Mouse (Mus musculus): ENCODE measurements around the gene 1700042G07Rik. TPM values are rescaled to one million over a fixed set of nuclear protein-coding genes. Genes with fewer than 3 reads are reported as not detected.

Gene 1700042G07Rik
- not detected in 2 replicates for polyA plus RNA-seq (2012; ENCODE audit: low replicate concordance)

DNA sequence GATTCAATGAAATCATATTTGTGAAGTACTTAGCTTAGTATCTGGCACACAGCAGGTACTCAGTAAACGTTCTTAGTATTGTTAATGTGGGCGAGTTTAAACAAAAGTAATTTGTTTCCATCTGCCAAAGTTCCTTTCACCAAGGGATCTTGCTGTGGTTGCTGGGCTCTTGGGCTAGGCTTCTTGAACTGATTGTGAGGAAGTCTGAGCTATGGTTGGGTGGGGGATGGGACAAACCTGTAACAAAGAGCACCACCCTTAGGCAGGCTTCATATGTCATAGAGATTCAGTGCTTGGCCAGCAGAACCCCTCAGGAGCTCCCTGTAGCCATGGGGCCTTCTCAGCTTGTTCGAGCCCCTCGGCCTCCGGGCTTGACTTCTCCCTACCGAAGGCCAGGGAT, at the start of gene 1700042G07Rik, which contains the start of gene Gm49337:
TSS of gene 1700042G07Rik (plus strand) at position 301 of the 400 bp plus-strand sequence.
TSS of gene Gm49337 (plus strand) at position 313 of the 400 bp plus-strand sequence.

DNA sequence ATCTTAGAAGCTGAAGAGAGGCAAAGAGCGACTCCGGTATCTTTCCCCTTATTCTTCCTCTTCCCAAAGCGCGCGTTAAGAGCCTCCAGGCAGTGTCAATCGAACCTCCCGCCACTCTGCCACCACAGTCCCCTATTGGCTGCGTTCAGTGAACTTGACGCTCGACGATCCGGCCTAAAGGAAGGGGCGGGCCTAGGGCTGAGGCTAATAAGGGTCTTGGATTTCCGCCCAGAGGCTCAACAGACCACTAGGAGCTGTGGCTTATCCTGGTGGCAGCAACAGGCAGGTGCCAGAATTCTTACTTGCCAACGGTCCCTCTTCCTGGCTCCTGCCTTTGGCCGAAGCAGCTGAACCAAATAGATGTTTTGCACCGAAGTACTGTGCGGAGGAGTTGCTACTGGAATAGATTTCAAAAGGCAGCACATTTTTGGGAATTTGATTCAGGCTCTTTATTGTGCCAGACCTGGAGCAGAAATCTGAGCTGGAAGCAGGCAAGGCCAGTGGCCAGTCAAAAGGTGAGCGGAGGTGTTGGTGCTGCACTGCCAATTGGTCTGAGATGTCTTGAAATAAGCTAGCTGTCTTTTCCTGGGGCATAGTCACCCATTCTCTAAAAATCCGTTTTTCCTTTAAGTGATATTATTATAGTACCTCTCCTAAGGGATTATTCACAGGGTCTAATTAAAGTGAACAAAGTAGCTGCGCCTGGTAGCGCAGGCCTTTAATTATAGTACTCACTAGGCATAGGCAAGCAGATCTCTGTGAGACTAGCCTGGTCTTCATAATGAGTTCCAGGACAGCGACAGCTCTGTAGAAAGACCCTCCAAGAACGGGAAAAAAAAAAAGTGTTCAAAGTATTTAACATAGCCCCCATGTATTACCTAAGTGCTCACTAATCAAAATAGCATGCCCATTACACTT, 49.3 kb upstream of the 1700042G07Rik start, which contains the start of the genes Rad54l and Pomgnt1:
TSS of gene Rad54l (minus strand) at position 89 of the 918 bp plus-strand sequence.
TSS of gene Pomgnt1 (plus strand) at position 239 of the 918 bp plus-strand sequence.

DNA sequence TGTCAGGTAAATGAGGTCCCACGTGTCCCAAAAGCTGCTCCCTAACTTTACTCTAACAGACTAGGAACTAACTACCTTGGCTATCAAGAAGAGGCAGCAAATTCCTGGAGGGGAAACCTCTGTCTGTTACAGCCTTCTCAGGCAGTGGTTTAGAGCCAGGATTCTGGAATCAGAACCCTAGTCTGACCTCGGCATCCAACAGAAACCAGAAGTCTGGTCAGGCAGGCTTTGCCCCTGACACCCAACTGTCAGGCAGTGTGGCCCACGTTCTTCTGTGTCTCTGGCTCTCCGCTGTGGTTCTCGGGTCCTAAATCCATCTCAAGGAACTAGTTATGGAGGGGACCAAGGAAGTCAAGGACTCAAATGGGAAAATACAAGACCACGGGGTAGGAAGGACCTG, 21.9 kb upstream of the 1700042G07Rik start, which contains the start of gene Lurap1:
TSS of gene Lurap1 (minus strand) at position 101 of the 400 bp plus-strand sequence.

GRCm38 (mm10) chr4:116167404-116167803, 5.8 kb upstream of the 1700042G07Rik start, which contains the start of gene Tspan1:
Gene Tspan1, minus strand, starts transcription at chr4:116167601.

GRCm38 (mm10) chr4:116221140-116221851, 48.1 kb downstream of the 1700042G07Rik start, which contains the start of gene Pik3r3:
Gene Pik3r3, plus strand, starts transcription at chr4:116221618.

Other genes with a start within 250 kb of the 1700042G07Rik start
- gene Dmbx1, start 233.4 kb upstream of the 1700042G07Rik start, polyA plus RNA-seq (2012; ENCODE audit: low replicate concordance): not detected in 2 replicates
- 7.7 and 12.1 TPM in 2 replicates for gene Faah, start 155.4 kb upstream of the 1700042G07Rik start, polyA plus RNA-seq (2012; ENCODE audit: low replicate concordance)
- gene Nsun4, start 119.5 kb upstream of the 1700042G07Rik start, polyA plus RNA-seq (2012; ENCODE audit: low replicate concordance): 0.11 and 0.38 TPM in 2 replicates
- 12.3 and 45.2 TPM in 2 replicates for gene Uqcrh, start 98.3 kb upstream of the 1700042G07Rik start, polyA plus RNA-seq (2012; ENCODE audit: low replicate concordance)
- 30.1 and 62.6 TPM in 2 replicates for gene Lrrc41, start 98.1 kb upstream of the 1700042G07Rik start, polyA plus RNA-seq (2012; ENCODE audit: low replicate concordance)
- 0.79 and 1.8 TPM in 2 replicates for gene Rad54l, start 49.7 kb upstream of the 1700042G07Rik start, polyA plus RNA-seq (2012; ENCODE audit: low replicate concordance)
- 4.2 and 8.7 TPM in 2 replicates for gene Pomgnt1, start 49.5 kb upstream of the 1700042G07Rik start, polyA plus RNA-seq (2012; ENCODE audit: low replicate concordance)
- gene Lurap1, start 22.0 kb upstream of the 1700042G07Rik start, polyA plus RNA-seq (2012; ENCODE audit: low replicate concordance): 0.19 and 0.41 TPM in 2 replicates
- gene Tspan1, start 5.8 kb upstream of the 1700042G07Rik start, polyA plus RNA-seq (2012; ENCODE audit: low replicate concordance): not detected in 2 replicates
- gene Gm49337, start within 50 bp of the 1700042G07Rik start, polyA plus RNA-seq (2012; ENCODE audit: low replicate concordance): not detected in 2 replicates
- gene Pik3r3, start 48.2 kb downstream of the 1700042G07Rik start, polyA plus RNA-seq (2012; ENCODE audit: low replicate concordance): 1.3 and 3.1 TPM in 2 replicates